Mouse (Mus musculus) lung, embryonic 14.5 days (tissue): ENCODE data around the gene Olfr118. TPM values are rescaled to one million over a fixed set of nuclear protein-coding genes. Genes with fewer than 3 reads are reported as not detected.
"Not testable (repeated sequence)": the region's sequence is repeated elsewhere in the genome, so short reads cannot be mapped to it uniquely, and the experiment has no call there.

Source experiments
- ATAC-seq: fragments of 200-750 bp; cut with Nextera tagmentation; 2 replicates; pipeline ENCODE4 v1.8.0; 2017; ENCODE audit warnings: mild to moderate bottlenecking, moderate TSS enrichment, moderate library complexity; ENCODE audit not compliant: insufficient read depth
- DNase-seq: peaks from one replicate; pipeline ENCODE4 v3.0.0-alpha.2; 2015
- H3K27ac ChIP-seq: fragments of 300-500 bp; sonication (generic); 2 replicates; pipeline ENCODE4 v1.5.1; 2014; ENCODE audit warnings: low read depth, mild to moderate bottlenecking, moderate library complexity
- H3K27me3 ChIP-seq: fragments of 300-500 bp; sonication (generic); 2 replicates; pipeline ENCODE4 v1.6.1; 2014; ENCODE audit warnings: low read length, control low read depth; ENCODE audit not compliant: insufficient read depth
- H3K36me3 ChIP-seq: fragments of 300-500 bp; sonication (generic); 2 replicates; pipeline ENCODE4 v1.6.1; 2014; ENCODE audit warnings: control low read depth; ENCODE audit not compliant: insufficient read depth
- H3K4me1 ChIP-seq: fragments of 300-500 bp; sonication (generic); 2 replicates; pipeline ENCODE4 v1.6.1; 2014; ENCODE audit warnings: antibody characterized with exemption, control low read depth; ENCODE audit not compliant: insufficient read depth
- H3K4me2 ChIP-seq: fragments of 300-500 bp; sonication (generic); 2 replicates; pipeline ENCODE4 v1.6.1; 2014; ENCODE audit warnings: mild to moderate bottlenecking
- H3K4me3 ChIP-seq: fragments of 300-500 bp; sonication (generic); 2 replicates; pipeline ENCODE4 v1.5.1; 2014; ENCODE audit warnings: low read depth, low read length
- H3K9ac ChIP-seq: fragments of 300-500 bp; sonication (generic); 2 replicates; pipeline ENCODE4 v1.6.1; 2014
- H3K9me3 ChIP-seq: fragments of 300-500 bp; sonication (generic); 2 replicates; pipeline ENCODE4 v1.6.1; 2016; ENCODE audit warnings: low read depth, low read length, control low read depth
- CTCF ChIP-seq: IDR thresholded peaks from 2 replicates; pipeline ENCODE4 v1.5.1; 2016; ENCODE audit warnings: antibody characterized with exemption, low read depth
- WGBS: fragments of 180-500 bp; shearing (Covaris S2); extraction: QIAGEN DNeasy Blood & Tissue Kit; methylation state at CpG from one replicate; pipeline ENCODE4 v1.1.7; 2014; 5-methylcytosine and 5-hydroxymethylcytosine counted together
- polyA plus RNA-seq: library from polyadenylated mRNA; unstranded; fragments of >200 nt; fragmentation: Nextera tagmentation; extraction: Ambion mirVana; gene quantifications from 2 replicates; pipeline ENCODE4 v1.2.1, GENCODE M21; 2014

The Olfr118 gene
- not detected in 2 replicates for polyA plus RNA-seq

- ATAC-seq (no peak), DNase-seq (no peak)
- Histone ChIP-seq H3K36me3 (no peaks in the 10 kb centered on the region), H3K27ac (no peak within 1 kb of the TSS), H3K4me3 (no peak within 1 kb of the TSS), H3K27me3 (no peaks in the 10 kb centered on the region), H3K9ac (no peak within 1 kb of the TSS), H3K4me1 (no peaks in the 10 kb centered on the region), H3K9me3 (no peaks in the 10 kb centered on the region), H3K4me2 (no peak within 1 kb of the TSS)
- TF ChIP-seq CTCF, result no peak
- WGBS, result 51% methylated on average over 2 of the region's 2 CpGs
Observed at GRCm38 (mm10) chr17:37666688-37667087, at the start of gene Olfr118. Gene Olfr118 (plus strand): TSS chr17:37666988.

- no peak within 1 kb of the TSS for H3K4me3 ChIP-seq
- H3K4me1 ChIP-seq, result no peaks in the 10 kb centered on the region
- no peak within 1 kb of the TSS for H3K9ac ChIP-seq
- 73% methylated on average over 2 of the region's 2 CpGs for WGBS
- no peaks in the 10 kb centered on the region for H3K9me3 ChIP-seq
- no peaks in the 10 kb centered on the region for H3K27me3 ChIP-seq
- TF ChIP-seq CTCF, result no peak
- no peak within 1 kb of the TSS for H3K27ac ChIP-seq
- ATAC-seq (no peak), DNase-seq (no peak)
- no peak within 1 kb of the TSS for H3K4me2 ChIP-seq
- H3K36me3 ChIP-seq, result no peaks in the 10 kb centered on the region
Observed at GRCm38 (mm10) chr17:37627009-37627408, 39.8 kb upstream of the Olfr118 start, which contains the start of the genes Olfr115 and Olfr116. Gene Olfr115 (minus strand): TSS chr17:37627109. Gene Olfr116 (minus strand): TSS chr17:37627199.

- ATAC-seq (no peak), DNase-seq (no peak)
- WGBS, result 60% methylated on average over 1 of the region's 1 CpGs
- Histone ChIP-seq H3K4me3 (no peak within 1 kb of the TSS), H3K9ac (no peak within 1 kb of the TSS), H3K4me1 (no peaks in the 10 kb centered on the region), H3K27me3 (no peaks in the 10 kb centered on the region), H3K4me2 (no peak within 1 kb of the TSS), H3K9me3 (no peaks in the 10 kb centered on the region), H3K36me3 (no peaks in the 10 kb centered on the region), H3K27ac (no peak within 1 kb of the TSS)
- no peak for TF ChIP-seq CTCF
Observed at GRCm38 (mm10) chr17:37663682-37664081, 3.1 kb upstream of the Olfr118 start, which contains the start of gene Olfr117. Gene Olfr117 (minus strand): TSS chr17:37663782.

GRCm38 (mm10) chr17:37696264-37696663, 29.5 kb downstream of the Olfr118 start, which contains the start of gene Olfr119:
Gene Olfr119 (plus strand): TSS chr17:37696564.
- H3K4me2 ChIP-seq, ATAC-seq, DNase-seq, H3K27me3 ChIP-seq, H3K4me3 ChIP-seq, H3K4me1 ChIP-seq, H3K9me3 ChIP-seq, H3K36me3 ChIP-seq, H3K27ac ChIP-seq, H3K9ac ChIP-seq: not testable (repeated sequence)
- 64% methylated on average over 1 of the region's 1 CpGs for WGBS

GRCm38 (mm10) chr17:37721508-37721907, 54.7 kb downstream of the Olfr118 start, which contains the start of gene Olfr120:
Gene Olfr120 (plus strand): TSS chr17:37721808.
- DNase-seq (no peak), ATAC-seq (no peak)
- TF ChIP-seq CTCF, result no peak
- Histone ChIP-seq H3K4me2 (no peak within 1 kb of the TSS), H3K36me3 (no peaks in the 10 kb centered on the region), H3K4me1 (no peaks in the 10 kb centered on the region), H3K27me3 (no peaks in the 10 kb centered on the region), H3K9me3 (no peaks in the 10 kb centered on the region), H3K4me3 (no peak within 1 kb of the TSS), H3K9ac (no peak within 1 kb of the TSS), H3K27ac (no peak within 1 kb of the TSS)
- WGBS, result 55% methylated on average over 1 of the region's 1 CpGs

Other genes starting within 250 kb of the Olfr118 start
- not detected in 2 replicates for gene Olfr108, start 221.5 kb upstream of the Olfr118 start, polyA plus RNA-seq
- gene Olfr109, start 208.1 kb upstream of the Olfr118 start, polyA plus RNA-seq, result not detected in 2 replicates
- not detected in 2 replicates for gene H2-M2, start 183.4 kb upstream of the Olfr118 start, polyA plus RNA-seq
- not detected in 2 replicates for gene Olfr110, start 174.5 kb upstream of the Olfr118 start, polyA plus RNA-seq
- not detected in 2 replicates for gene Olfr111, start 159.0 kb upstream of the Olfr118 start, polyA plus RNA-seq
- gene Olfr112, start 97.5 kb upstream of the Olfr118 start, polyA plus RNA-seq, result not detected in 2 replicates
- gene Olfr113, start 89.3 kb upstream of the Olfr118 start, polyA plus RNA-seq, result not detected in 2 replicates
- gene Olfr114, start 74.2 kb upstream of the Olfr118 start, polyA plus RNA-seq, result not detected in 2 replicates
- not detected in 2 replicates for gene Olfr115, start 39.9 kb upstream of the Olfr118 start, polyA plus RNA-seq
- not detected in 2 replicates for gene Olfr116, start 39.8 kb upstream of the Olfr118 start, polyA plus RNA-seq
- not detected in 2 replicates for gene Olfr117, start 3.2 kb upstream of the Olfr118 start, polyA plus RNA-seq
- not detected in 2 replicates for gene Olfr119, start 29.6 kb downstream of the Olfr118 start, polyA plus RNA-seq
- gene Olfr120, start 54.8 kb downstream of the Olfr118 start, polyA plus RNA-seq, result not detected in 2 replicates
- not detected in 2 replicates for gene Olfr121, start 81.9 kb downstream of the Olfr118 start, polyA plus RNA-seq
- not detected in 2 replicates for gene Olfr122, start 101.6 kb downstream of the Olfr118 start, polyA plus RNA-seq
- not detected in 2 replicates for gene Olfr123, start 126.5 kb downstream of the Olfr118 start, polyA plus RNA-seq
- not detected in 2 replicates for gene Olfr124, start 132.9 kb downstream of the Olfr118 start, polyA plus RNA-seq
- not detected in 2 replicates for gene Olfr125, start 166.0 kb downstream of the Olfr118 start, polyA plus RNA-seq
- gene Olfr126, start 180.5 kb downstream of the Olfr118 start, polyA plus RNA-seq, result not detected in 2 replicates
- not detected in 2 replicates for gene Olfr127, start 233.4 kb downstream of the Olfr118 start, polyA plus RNA-seq